Mouse (Mus musculus) lung, postnatal 0 days (tissue): ENCODE data around the gene Dst. TPM values are rescaled to one million over a fixed set of nuclear protein-coding genes. Genes with fewer than 3 reads are reported as not detected.

Experiments
- ATAC-seq: fragments of 200-750 bp; cut with Nextera tagmentation; 2 replicates; pipeline ENCODE4 v1.8.0; 2017; ENCODE audit warnings: moderate library complexity
- DNase-seq: peaks from one replicate; pipeline ENCODE4 v3.0.0-alpha.2; 2016; ENCODE audit warnings: low spot score
- H3K27ac ChIP-seq: fragments of 300-500 bp; sonication (generic); 2 replicates; pipeline ENCODE4 v1.5.1; 2014; ENCODE audit warnings: antibody characterized with exemption, mild to moderate bottlenecking, low read length, mixed read lengths
- H3K27me3 ChIP-seq: fragments of 300-500 bp; sonication (generic); replicated peaks from 2 replicates; pipeline ENCODE4 v1.6.1; 2014; ENCODE audit warnings: low read length, mixed read lengths; ENCODE audit not compliant: insufficient read depth
- H3K36me3 ChIP-seq: fragments of 300-500 bp; sonication (generic); 2 replicates; pipeline ENCODE4 v1.6.1; 2014; ENCODE audit warnings: low read length, mixed read lengths; ENCODE audit not compliant: insufficient read depth
- H3K4me1 ChIP-seq: fragments of 300-500 bp; sonication (generic); 2 replicates; pipeline ENCODE4 v1.6.1; 2014; ENCODE audit warnings: antibody characterized with exemption, low read depth, low read length, mixed read lengths; ENCODE audit not compliant: insufficient read depth
- H3K4me2 ChIP-seq: fragments of 300-500 bp; sonication (generic); replicated peaks from 2 replicates; pipeline ENCODE4 v1.6.1; 2014; ENCODE audit warnings: low read depth, mild to moderate bottlenecking, low read length, moderate library complexity, mixed read lengths
- H3K4me3 ChIP-seq: fragments of 300-500 bp; sonication (generic); 2 replicates; pipeline ENCODE4 v1.5.1; 2014; ENCODE audit warnings: low read depth, low read length
- H3K9ac ChIP-seq: fragments of 300-500 bp; sonication (generic); replicated peaks from 2 replicates; pipeline ENCODE4 v1.6.1; 2014; ENCODE audit warnings: low read depth, mild to moderate bottlenecking
- H3K9me3 ChIP-seq: fragments of 300-500 bp; sonication (generic); 2 replicates; pipeline ENCODE4 v1.6.1; 2016; ENCODE audit warnings: low read length, mixed read lengths
- CTCF ChIP-seq: IDR thresholded peaks from 2 replicates; pipeline ENCODE4 v1.5.1; 2016; ENCODE audit warnings: antibody characterized with exemption, mild to moderate bottlenecking
- EP300 ChIP-seq: IDR thresholded peaks from 2 replicates; pipeline ENCODE4 v1.6.1; 2016; ENCODE audit warnings: antibody characterized with exemption, mild to moderate bottlenecking, control low read depth
- WGBS: fragments of 180-500 bp; shearing (Covaris S2); extraction: QIAGEN DNeasy Blood & Tissue Kit; methylation state at CpG from one replicate; pipeline ENCODE4 v1.1.7; 2014; 5-methylcytosine and 5-hydroxymethylcytosine counted together
- polyA plus RNA-seq: library from polyadenylated mRNA; unstranded; fragments of >200 nt; fragmentation: Nextera tagmentation; extraction: Ambion mirVana; gene quantifications from 2 replicates; pipeline ENCODE4 v1.2.1, GENCODE M21; 2015

Gene Dst
- polyA plus RNA-seq, 1 experiment from 2014 or later = 18.1 TPM

DNA sequence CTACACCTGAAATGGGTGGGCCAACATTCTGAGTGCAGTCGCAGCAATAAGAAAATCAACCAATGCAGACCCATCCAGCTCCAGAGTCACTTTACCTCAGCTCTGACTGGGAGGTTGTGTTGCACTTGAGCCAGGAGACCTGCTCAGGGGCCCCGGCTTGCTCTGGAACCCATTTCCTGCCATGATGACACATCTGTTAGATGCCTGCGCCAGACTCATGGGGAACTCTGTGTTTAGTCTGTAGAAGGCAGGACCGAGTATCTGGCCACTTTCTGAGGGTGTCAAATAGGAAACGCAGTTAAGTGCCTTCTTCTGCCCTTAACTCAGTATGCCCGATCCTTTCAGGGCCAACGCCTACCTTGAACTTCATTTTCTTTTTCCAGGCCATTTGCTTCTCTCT lies 162.4 kb downstream of the Dst start:
- DNase-seq (no peak), ATAC-seq (no peak)
- Histone ChIP-seq H3K9me3 (no peaks in the 10 kb centered on the region), H3K9ac (no peak overlapping the region), H3K27me3 (no peaks in the 10 kb centered on the region), H3K4me2 (no peak overlapping the region), H3K4me3 (no peak overlapping the region), H3K27ac (no peak overlapping the region), H3K4me1 (no peaks in the 10 kb centered on the region), H3K36me3 (no peaks in the 10 kb centered on the region)
- TF ChIP-seq CTCF (no peak), EP300 (no peak)
- 56% methylated on average over 7 of the region's 7 CpGs for WGBS

DNA sequence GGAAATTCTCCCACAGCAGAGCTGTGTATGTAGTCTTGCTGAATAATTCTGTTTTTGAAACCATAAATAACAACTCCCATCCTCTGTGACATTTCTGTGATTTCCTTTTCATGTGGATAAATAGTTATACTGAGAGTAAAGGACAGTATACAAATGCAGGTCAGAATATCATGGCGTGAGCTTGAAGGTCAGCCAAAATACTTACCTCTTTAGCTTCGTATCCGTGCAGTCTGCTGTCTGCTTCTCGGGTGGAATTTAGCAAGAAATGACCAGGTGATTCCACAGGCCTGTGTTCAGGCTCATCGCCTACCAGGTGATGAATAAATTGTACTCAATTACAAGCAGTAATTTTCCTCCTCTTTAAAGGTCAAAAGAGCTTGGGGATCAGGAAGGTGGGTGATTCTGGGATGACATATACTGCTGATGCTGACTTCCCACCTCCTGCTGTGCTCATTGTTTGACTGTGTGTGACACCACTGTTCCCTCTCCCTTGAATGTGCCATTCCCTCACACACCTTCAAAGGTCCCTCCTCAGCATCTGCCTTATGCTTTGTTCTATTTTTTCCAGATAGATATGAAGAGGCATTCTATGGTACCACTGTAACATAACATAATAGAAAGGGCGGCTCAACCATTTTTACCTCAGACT lies 163.1 kb downstream of the Dst start:
- no peaks in the 10 kb centered on the region for H3K27me3 ChIP-seq
- ATAC-seq = no peak
- no peak overlapping the region for H3K9ac ChIP-seq
- H3K4me3 ChIP-seq = no peak overlapping the region
- H3K4me1 ChIP-seq = no peaks in the 10 kb centered on the region
- no peak overlapping the region for H3K4me2 ChIP-seq
- no peak overlapping the region for H3K27ac ChIP-seq
- WGBS = 81% methylated on average over 6 of the region's 6 CpGs
- H3K36me3 ChIP-seq = no peaks in the 10 kb centered on the region
- no peaks in the 10 kb centered on the region for H3K9me3 ChIP-seq
- TF ChIP-seq CTCF (no peak), EP300 (no peak)
- no peak for DNase-seq

DNA sequence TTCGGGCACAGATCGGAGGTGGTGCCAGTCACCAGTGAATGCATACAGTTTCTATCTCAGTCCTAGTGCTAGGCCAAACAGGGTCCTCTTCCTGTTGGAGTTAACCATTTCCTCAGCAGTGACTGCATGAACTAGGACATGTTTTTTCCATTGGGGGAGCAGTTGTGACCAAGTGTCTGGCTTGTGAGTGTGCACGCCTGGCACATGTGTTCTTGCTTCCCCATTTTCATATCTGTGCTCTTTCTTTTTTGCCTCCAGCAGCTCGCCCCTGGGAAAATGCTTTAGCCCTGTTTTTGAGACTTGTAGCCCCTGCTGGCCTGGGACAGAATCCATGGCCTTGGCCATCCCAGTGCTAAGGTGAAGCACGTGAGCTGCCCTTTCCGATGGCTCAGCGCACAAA lies 164.2 kb downstream of the Dst start:
- ATAC-seq (no peak), DNase-seq (no peak)
- Histone ChIP-seq H3K27ac (no peak overlapping the region), H3K9ac (no peak overlapping the region), H3K27me3 (no peaks in the 10 kb centered on the region), H3K4me2 (no peak overlapping the region), H3K4me1 (no peaks in the 10 kb centered on the region), H3K9me3 (no peaks in the 10 kb centered on the region), H3K36me3 (no peaks in the 10 kb centered on the region), H3K4me3 (no peak overlapping the region)
- TF ChIP-seq CTCF (no peak), EP300 (no peak)
- WGBS = 73% methylated on average over 7 of the region's 7 CpGs

DNA sequence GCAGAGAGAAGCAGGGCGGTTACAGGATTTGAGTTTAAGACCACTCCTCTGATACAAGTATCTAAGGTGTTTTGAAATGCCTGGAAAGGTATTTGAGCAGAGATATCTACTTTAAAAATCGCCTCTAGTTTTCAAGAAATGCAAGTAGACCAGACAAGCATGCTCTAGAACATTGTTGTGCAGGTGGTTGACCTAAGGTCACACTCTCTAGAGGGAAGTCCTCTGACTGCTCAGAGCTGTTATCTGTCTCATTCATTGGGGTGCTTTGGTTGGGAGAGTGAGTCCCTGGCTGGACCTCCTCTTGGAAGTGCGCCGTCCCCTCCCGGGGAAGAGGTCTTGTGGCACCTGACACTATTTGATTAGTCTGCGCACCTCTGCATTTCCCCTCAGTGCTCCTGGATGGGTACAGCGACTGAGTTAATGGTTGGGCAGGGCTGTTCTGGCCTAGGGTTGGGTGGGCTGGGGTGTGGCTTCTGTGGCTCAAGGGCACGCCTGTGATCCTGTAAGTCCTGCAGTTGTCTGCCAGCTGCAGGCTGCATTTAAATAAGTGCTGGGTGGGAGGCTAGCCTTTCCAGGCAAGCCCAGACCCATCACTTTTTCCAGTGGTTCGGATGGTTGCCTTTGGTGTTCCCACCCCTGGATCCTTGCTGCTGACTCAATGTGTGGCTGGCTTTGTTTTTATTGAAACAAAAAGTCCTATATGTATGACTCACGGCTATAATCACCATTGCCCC lies 165.6 kb downstream of the Dst start:
- H3K27ac ChIP-seq = no peak overlapping the region
- no peaks in the 10 kb centered on the region for H3K4me1 ChIP-seq
- H3K27me3 ChIP-seq = no peaks in the 10 kb centered on the region
- H3K9ac ChIP-seq = no peak overlapping the region
- H3K4me2 ChIP-seq = no peak overlapping the region
- H3K36me3 ChIP-seq = no peaks in the 10 kb centered on the region
- H3K4me3 ChIP-seq = no peak overlapping the region
- no peaks in the 10 kb centered on the region for H3K9me3 ChIP-seq
- TF ChIP-seq CTCF (no peak), EP300 (no peak)
- DNase-seq (no peak), ATAC-seq (no peak)
- WGBS = 42% methylated on average over 10 of the region's 10 CpGs

DNA sequence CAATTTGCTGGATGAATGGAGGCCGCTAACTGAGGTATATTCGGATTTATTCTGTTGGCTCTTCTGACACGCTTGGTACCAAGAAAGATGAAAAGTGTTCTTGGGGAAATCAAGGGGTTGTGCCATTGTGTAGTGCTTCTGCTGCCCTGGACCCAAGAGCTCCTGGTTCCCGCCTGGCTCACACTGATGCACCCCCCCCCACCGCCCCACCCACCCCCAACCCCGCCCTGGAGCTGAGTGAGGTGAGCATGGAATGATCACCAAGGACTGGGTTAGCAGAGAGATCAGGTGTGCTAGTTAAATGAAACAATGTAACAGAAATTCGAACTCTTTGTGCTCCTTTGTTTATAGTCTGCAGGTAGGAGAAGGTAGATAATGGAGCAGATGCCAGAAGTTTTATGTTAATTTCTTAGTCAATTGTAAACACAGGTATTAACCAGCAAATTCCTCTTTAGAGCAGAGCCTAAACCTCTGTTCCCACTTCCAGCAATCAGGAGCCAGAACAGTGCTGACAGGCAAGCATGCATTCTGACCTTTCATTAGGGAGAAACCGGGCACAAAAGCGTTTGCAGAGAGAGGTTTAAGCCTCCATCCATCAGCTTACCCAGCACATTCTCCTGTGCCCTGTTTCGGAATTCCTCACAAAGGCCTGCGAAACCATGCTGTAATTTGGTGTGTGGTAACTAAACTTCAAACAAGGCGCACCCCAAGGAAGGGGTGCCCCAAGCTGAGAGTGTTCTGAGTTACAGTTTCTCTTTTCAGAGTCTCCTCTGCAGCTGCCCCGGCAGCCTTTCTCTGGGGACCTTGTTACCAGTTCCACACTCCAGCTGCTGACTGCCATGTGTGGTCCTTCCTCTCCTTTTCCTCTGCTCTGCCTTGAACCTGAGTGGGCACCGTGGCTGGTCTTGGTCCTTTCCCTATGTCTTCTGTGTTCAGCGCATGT lies 166.5 kb downstream of the Dst start:
- Histone ChIP-seq H3K27ac (no peak overlapping the region), H3K4me1 (no peaks in the 10 kb centered on the region), H3K9ac (no peak overlapping the region), H3K36me3 (no peaks in the 10 kb centered on the region), H3K4me3 (no peak overlapping the region), H3K27me3 (no peaks in the 10 kb centered on the region), H3K9me3 (no peaks in the 10 kb centered on the region), H3K4me2 (no peak overlapping the region)
- WGBS = 44% methylated on average over 15 of the region's 15 CpGs
- DNase-seq (no peak), ATAC-seq (no peak)
- TF ChIP-seq EP300 = no peak
- no peak for TF ChIP-seq CTCF
